Mouse (Mus musculus): ENCODE measurements around the gene Nup133. TPM values are rescaled to one million over a fixed set of nuclear protein-coding genes. Genes with fewer than 3 reads are reported as not detected.

The Nup133 gene
- polyA plus RNA-seq, 1 experiment from 2014 or later = 44.7 TPM

DNA sequence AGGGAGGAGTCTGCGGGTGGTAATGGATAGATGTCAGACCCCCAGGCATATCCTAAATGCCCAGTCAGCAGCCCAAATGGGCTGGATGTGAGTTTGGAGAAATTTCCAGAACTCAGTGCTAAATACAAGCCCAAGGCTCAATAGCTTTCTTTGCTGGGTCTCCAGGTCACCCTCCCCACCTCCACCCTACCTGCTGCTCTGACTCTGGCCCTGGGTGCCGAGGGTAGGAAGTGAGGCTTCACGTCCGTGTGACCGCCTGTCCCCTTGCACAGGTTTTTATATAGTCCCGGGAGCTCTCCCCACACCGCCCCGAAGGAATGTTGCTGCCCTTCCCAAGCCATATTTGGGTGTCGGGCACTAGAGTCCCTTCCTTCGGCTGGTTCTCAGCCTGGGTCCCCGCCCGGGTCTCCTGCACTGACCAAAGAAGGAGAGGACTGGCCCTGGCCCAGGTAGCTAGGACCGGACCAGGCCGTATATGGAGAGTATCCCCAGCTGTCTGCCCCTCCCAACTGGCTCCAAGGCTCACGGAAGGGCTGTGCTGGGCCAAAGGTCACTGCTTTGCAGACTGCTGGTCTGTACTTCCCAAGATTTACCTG, 54.5 kb downstream of the Nup133 start, which contains the start of gene Acta1:
Acta1 (minus strand) TSS at position 250 of the 596 bp plus-strand sequence.
- Histone ChIP-seq H3K4me3 (no peak within 1 kb of the TSS), H3K27ac (no peak within 1 kb of the TSS), H3K4me1 (replicated peaks) (peaks cover 20% of the 10 kb centered on the region), H3K36me3 (peaks cover 13% of the 10 kb centered on the region), H3K27me3 (ENCODE audit: insufficient read depth, poor library complexity, severe bottlenecking) (peaks cover 74% of the 10 kb centered on the region), H3K9me3 (no peaks in the 10 kb centered on the region)
- 22% methylated on average over 15 of the region's 15 CpGs for WGBS
- DNase-seq (ENCODE audit: low spot score) = no peak

DNA sequence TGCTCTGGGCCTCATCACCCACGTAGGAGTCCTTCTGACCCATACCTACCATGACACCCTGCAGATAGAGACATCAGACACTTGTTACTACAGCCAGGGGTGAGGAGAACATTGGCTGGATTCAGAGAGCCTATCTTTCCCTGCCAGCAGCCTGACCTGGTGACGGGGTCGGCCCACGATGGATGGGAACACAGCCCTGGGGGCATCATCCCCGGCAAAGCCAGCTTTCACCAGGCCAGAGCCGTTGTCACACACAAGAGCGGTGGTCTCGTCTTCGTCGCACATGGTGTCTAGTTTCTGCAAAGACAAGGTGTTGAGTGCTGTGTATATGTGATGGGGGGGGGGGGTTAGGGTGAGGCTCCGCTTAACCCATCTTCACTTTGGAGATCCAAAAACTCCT, 55.7 kb downstream of the Nup133 start:
- H3K4me1 ChIP-seq (replicated peaks) = peaks cover 20% of the 10 kb centered on the region
- H3K27me3 ChIP-seq (ENCODE audit: insufficient read depth, poor library complexity, severe bottlenecking) = peaks cover 74% of the 10 kb centered on the region
- H3K9me3 ChIP-seq = no peaks in the 10 kb centered on the region
- no peak overlapping the region for H3K4me3 ChIP-seq
- WGBS = 82% methylated on average over 11 of the region's 11 CpGs
- peaks cover under 1% of the 10 kb centered on the region for H3K36me3 ChIP-seq
- no peak for DNase-seq (ENCODE audit: low spot score)
- no peak overlapping the region for H3K27ac ChIP-seq

DNA sequence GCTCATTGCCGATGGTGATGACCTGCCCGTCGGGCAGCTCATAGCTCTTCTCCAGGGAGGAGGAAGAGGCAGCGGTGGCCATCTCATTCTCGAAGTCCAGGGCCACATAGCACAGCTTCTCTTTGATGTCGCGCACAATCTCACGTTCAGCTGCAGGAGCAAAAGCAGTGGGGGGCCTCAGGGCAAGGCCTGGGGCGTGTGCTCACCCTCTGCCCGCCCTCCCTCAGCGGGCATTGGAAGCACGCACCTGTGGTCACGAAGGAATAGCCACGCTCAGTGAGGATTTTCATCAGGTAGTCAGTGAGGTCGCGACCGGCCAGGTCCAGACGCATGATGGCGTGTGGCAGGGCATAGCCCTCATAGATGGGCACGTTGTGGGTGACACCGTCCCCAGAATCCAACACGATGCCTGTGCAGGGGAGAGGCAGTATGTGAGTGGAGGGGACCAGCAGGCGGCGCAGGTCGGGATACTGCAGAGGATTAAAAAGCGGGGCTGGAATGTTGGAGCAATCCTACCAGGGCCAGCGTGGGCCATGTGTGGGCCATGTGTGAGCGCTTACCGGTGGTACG, 56.4 kb downstream of the Nup133 start:
- DNase-seq (ENCODE audit: low spot score) = peak; percentile 18
- Histone ChIP-seq H3K27me3 (ENCODE audit: insufficient read depth, poor library complexity, severe bottlenecking) (peaks cover 74% of the 10 kb centered on the region), H3K4me3 (peak overlapping the region; percentile 50), H3K36me3 (no peaks in the 10 kb centered on the region), H3K4me1 (replicated peaks) (peaks cover 20% of the 10 kb centered on the region), H3K27ac (no peak overlapping the region), H3K9me3 (no peaks in the 10 kb centered on the region)
- 11% methylated on average over 30 of the region's 30 CpGs for WGBS

DNA sequence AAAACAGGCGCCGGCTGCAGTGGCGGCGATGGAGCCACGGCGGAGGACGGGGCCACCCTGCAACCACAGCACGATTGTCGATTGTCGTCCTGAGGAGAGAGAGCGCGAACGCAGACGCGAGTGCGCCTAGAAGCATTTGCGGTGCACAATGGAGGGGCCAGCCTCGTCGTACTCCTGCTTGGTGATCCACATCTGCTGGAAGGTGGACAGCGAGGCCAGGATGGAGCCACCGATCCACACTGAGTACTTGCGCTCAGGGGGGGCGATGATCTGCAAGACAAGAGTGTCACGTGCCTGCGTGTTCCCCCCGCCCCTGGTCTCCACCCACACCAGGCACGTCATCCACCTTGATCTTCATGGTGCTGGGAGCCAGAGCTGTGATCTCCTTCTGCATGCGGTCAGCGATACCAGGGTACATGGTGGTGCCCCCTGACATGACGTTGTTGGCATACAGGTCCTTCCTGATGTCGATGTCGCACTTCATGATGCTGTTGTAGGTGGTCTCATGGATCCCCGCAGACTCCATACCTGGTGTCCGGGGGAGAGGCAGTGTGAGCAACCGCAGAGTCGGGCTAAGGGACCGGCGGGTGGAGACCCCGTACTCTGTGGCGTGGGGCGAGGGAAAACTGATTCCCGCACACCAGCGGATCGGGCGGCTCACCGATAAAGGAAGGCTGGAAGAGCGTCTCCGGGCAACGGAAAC, 57.0 kb downstream of the Nup133 start:
- H3K27me3 ChIP-seq (ENCODE audit: insufficient read depth, poor library complexity, severe bottlenecking) = peaks cover 75% of the 10 kb centered on the region
- 1% methylated on average over 49 of the region's 49 CpGs for WGBS
- H3K27ac ChIP-seq = 0 out of 2 replicates have a peak overlapping the region, but pooled peaks have one; percentile 8
- peaks cover 20% of the 10 kb centered on the region for H3K4me1 ChIP-seq (replicated peaks)
- peak overlapping the region; percentile 50 for H3K4me3 ChIP-seq
- no peaks in the 10 kb centered on the region for H3K36me3 ChIP-seq
- DNase-seq (ENCODE audit: low spot score) = peak; percentile 23
- H3K9me3 ChIP-seq = no peaks in the 10 kb centered on the region

DNA sequence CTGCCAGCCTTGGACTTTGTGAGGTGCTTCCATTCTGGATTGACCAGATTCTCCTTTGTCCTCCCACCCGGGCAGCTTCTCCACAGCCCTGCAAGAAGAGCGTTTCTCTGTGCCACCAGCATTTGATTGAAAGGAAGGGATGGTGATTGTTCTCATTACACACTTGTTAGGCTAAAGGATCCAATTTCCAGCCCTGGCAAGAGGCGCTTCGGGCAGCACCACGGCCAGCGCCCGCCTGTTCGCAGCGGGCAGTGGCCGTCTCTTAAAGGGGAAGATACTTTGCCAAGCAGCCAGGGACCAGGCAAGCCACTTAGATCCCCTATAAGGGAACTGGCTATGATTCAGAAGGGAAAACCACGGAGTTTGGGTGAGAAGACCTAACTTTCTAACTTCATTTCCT, 57.8 kb downstream of the Nup133 start:
- Histone ChIP-seq H3K36me3 (no peaks in the 10 kb centered on the region), H3K27ac (no peak overlapping the region), H3K4me3 (peak overlapping the region; percentile 50), H3K4me1 (replicated peaks) (peaks cover 20% of the 10 kb centered on the region), H3K9me3 (no peaks in the 10 kb centered on the region), H3K27me3 (ENCODE audit: insufficient read depth, poor library complexity, severe bottlenecking) (peaks cover 72% of the 10 kb centered on the region)
- DNase-seq (ENCODE audit: low spot score) = peak; percentile 71
- WGBS = 1% methylated on average over 11 of the region's 11 CpGs

DNA sequence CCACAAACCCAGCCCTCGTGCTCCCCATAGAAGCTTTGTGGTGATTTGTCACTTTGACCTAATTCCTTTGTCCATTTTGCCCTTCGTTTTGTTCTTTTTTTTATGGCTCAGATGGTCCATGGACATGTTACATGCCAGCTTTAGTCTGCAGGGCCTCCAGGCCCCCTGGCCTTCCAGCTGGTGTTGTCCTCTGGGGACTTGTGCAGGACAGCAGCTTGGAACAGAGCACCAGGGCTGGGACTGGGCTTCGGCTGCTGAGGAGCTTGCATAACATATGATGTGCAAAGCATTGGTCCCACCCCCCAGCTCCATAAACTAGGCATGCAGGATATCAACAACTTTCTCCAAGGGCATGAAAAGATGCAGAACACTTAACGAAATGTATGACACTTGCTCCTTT, 59.3 kb downstream of the Nup133 start:
- DNase-seq (ENCODE audit: low spot score) = peak; percentile 5
- Histone ChIP-seq H3K4me3 (no peak overlapping the region), H3K27me3 (ENCODE audit: insufficient read depth, poor library complexity, severe bottlenecking) (peaks cover 70% of the 10 kb centered on the region), H3K36me3 (no peaks in the 10 kb centered on the region), H3K27ac (no peak overlapping the region), H3K4me1 (replicated peaks) (peaks cover 25% of the 10 kb centered on the region), H3K9me3 (no peaks in the 10 kb centered on the region)
- WGBS = 68% methylated on average over 4 of the region's 4 CpGs

DNA sequence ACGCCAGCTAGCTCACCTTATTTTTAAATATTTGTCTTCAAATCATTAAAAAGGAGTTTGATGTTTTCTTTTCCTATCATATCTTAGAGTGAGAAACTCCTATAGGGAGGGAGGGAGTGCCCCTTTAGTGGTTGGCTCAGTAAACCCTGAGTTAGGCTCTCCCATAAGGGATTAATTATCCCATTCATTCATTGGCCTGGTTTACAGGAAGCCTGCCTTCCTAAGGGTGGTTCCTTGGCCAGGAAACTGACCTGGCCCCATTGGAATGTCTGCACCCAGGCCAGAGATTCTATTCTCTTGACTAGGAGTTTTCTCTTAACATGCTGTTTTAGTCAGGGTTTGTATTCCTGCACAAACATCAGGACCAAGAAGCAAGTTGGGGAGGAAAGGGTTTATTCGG, 61.1 kb downstream of the Nup133 start:
- H3K4me1 ChIP-seq (replicated peaks) = peaks cover 34% of the 10 kb centered on the region
- H3K9me3 ChIP-seq = no peaks in the 10 kb centered on the region
- no peak overlapping the region for H3K4me3 ChIP-seq
- no peak for DNase-seq (ENCODE audit: low spot score)
- no peaks in the 10 kb centered on the region for H3K36me3 ChIP-seq
- 88% methylated on average over 2 of the region's 2 CpGs for WGBS
- no peak overlapping the region for H3K27ac ChIP-seq
- H3K27me3 ChIP-seq (ENCODE audit: insufficient read depth, poor library complexity, severe bottlenecking) = peaks cover 68% of the 10 kb centered on the region

DNA sequence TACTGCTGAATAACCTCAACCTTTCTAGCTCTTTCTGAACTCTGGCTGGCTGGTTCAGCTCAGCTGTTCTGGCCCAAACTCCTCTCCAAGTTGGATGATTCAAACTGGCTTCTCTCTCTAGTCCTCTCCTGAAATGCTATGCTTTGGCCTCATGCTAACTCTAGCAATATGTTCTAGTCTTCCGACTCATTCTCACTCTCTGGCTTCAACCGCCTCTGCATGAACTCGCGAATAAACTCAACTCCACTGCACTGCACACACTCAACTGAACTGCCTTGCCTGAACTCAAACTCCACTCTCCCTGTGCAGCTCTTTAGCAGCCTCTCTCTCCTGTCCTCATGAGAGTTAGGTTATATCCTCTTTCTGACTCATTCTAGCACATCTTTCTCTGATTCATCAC, 61.9 kb downstream of the Nup133 start:
- Histone ChIP-seq H3K27me3 (ENCODE audit: insufficient read depth, poor library complexity, severe bottlenecking) (peaks cover 60% of the 10 kb centered on the region), H3K4me1 (replicated peaks) (peaks cover 26% of the 10 kb centered on the region), H3K4me3 (no peak overlapping the region), H3K27ac (no peak overlapping the region), H3K36me3 (no peaks in the 10 kb centered on the region), H3K9me3 (no peaks in the 10 kb centered on the region)
- WGBS = 92% methylated on average over 4 of the region's 4 CpGs
- no peak for DNase-seq (ENCODE audit: low spot score)

DNA sequence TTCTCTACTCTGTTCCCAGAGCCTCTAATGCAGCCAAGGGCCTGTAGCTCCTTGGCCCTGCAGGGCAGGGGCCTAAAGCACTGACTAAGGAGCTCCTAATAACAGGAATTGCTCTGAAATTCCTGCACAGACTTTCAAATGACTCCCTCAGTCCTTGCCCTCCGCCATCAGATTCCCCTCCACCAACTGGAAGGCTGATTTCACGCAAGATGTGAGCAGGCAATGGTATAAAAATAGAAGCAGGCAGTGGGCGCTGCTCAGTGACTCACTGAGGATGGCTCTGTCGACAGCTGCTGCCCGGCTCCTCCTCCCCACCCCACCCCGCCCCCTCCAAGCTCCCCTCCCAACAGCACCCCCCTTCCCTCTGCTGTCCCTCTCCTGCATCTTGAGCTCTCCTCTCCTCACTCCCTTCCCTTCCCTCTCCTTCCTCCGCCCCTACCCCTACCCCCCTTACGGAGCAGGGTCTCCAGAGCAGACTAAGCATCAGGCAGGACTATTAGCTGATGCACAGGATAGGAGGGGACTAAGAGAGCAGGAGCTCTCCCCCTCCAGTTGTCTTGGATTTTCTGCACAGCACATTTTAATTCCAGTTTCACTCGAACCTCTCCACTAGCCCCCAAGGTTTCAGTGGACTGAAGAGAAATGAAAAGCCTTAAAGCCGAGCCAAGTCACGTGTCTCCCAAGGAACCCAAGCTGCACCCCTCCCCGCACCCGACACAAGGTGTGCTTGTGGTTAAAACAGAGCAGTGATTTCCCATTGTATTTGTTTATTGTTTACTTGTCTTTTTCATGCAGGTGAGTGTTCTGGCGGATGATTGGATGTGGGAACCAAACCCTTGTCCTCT, 64.1 kb downstream of the Nup133 start:
- Histone ChIP-seq H3K9me3 (no peaks in the 10 kb centered on the region), H3K27ac (peak overlapping the region; percentile 45; the same call in 1 of the 2 replicates), H3K36me3 (no peaks in the 10 kb centered on the region), H3K27me3 (ENCODE audit: insufficient read depth, poor library complexity, severe bottlenecking) (peaks cover 38% of the 10 kb centered on the region), H3K4me3 (peak overlapping the region; percentile 21; the same call in 1 of the 2 replicates), H3K4me1 (replicated peaks) (peaks cover 18% of the 10 kb centered on the region)
- 9% methylated on average over 14 of the region's 14 CpGs for WGBS
- DNase-seq (ENCODE audit: low spot score) = peak; percentile 19

DNA sequence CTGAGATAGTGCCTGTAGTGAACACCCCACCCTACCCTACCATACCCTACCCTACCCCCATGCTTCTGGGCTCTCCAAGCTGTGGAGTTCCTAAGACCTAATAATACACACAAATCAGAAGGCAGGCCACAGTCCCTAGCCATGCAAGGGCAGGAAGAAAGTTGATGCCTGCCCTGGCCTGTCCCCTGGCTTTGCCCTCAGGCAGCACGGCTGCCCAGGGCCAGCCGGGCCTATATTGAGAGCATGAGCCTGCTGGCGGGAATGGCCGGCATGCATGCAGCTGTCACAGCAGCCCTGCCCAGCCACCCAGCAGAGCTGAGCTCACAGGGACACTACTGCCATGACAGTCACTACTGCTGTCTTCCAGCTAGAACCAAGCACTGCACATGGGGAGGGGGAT, 66.0 kb downstream of the Nup133 start:
- Histone ChIP-seq H3K4me1 (replicated peaks) (peaks cover 23% of the 10 kb centered on the region), H3K36me3 (no peaks in the 10 kb centered on the region), H3K27ac (no peak overlapping the region), H3K9me3 (no peaks in the 10 kb centered on the region), H3K4me3 (no peak overlapping the region), H3K27me3 (ENCODE audit: insufficient read depth, poor library complexity, severe bottlenecking) (peaks cover 34% of the 10 kb centered on the region)
- WGBS = 75% methylated on average over 4 of the region's 4 CpGs
- no peak for DNase-seq (ENCODE audit: low spot score)

DNA sequence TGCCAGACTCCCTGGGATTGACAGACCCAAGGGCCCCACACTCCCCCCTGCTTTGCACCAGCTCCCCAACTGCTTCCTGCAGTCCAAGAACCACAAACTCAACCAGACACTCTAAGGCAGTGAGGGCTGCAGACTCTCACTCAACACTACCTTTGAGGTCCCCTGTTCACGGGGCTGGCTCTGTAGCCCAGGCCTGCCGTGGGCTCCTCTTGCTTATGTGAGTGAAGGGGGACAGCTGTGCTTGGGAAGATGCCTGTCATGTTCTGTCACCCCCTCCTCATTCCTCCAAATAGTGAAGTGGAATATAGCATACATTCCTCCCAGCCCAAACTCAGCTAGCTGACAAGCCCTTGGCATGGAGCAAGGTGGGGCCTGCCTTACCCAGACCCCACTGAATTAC, 66.7 kb downstream of the Nup133 start:
- DNase-seq (ENCODE audit: low spot score) = no peak
- Histone ChIP-seq H3K4me1 (replicated peaks) (peaks cover 26% of the 10 kb centered on the region), H3K4me3 (no peak overlapping the region), H3K27ac (no peak overlapping the region), H3K27me3 (ENCODE audit: insufficient read depth, poor library complexity, severe bottlenecking) (peaks cover 34% of the 10 kb centered on the region), H3K9me3 (no peaks in the 10 kb centered on the region), H3K36me3 (no peaks in the 10 kb centered on the region)
- 89% methylated on average over 2 of the region's 2 CpGs for WGBS

DNA sequence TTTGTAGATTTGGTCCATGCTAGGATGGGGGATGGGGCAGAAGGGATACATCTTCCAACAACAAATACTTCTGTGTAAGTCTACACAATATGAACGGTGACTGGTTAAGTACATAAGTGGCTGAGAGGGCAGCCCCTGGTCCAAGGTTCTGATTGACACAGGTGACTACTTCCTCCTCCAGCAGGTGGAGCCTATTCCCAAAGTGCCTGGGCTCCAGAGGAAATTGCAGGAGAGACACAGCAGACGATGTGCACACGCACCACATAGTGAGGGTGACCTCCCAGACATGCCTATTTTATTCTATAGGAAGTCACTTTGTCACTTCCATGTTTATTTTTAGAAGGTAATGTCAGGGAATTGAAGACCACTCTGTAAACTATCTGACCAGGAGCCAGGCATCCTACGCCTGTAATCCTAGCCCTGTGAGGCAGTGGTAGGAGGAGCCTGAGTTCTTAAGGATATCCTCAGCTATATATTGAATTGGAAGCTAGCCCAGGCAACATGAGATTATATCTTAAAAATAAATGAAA, 68.2 kb downstream of the Nup133 start:
- DNase-seq (ENCODE audit: low spot score) = no peak
- Histone ChIP-seq H3K36me3 (no peaks in the 10 kb centered on the region), H3K27me3 (ENCODE audit: insufficient read depth, poor library complexity, severe bottlenecking) (peaks cover 25% of the 10 kb centered on the region), H3K27ac (no peak overlapping the region), H3K9me3 (no peaks in the 10 kb centered on the region), H3K4me3 (no peak overlapping the region), H3K4me1 (replicated peaks) (peaks cover 26% of the 10 kb centered on the region)
- 67% methylated on average over 4 of the region's 4 CpGs for WGBS

All from hindbrain, embryonic 10.5 days (tissue).